Mouse (Mus musculus) liver, adult 10 weeks (tissue): ENCODE data around the gene Odf3. TPM values are rescaled to one million over a fixed set of nuclear protein-coding genes. Genes with fewer than 3 reads are reported as not detected.

ENCODE experiments used
- polyA plus RNA-seq: library from polyadenylated mRNA; stranded (reverse); fragments of 350-450 nt; fragmentation: Illumina TruSeq; extraction: RNeasy Lipid Tissue Mini Kit (QIAGEN cat#74804); gene quantifications from one replicate; pipeline ENCODE4 v1.2.3, GENCODE M21; 2014; ENCODE audit warnings: low read depth, low replicate concordance

Odf3 gene
- not detected for polyA plus RNA-seq

DNA sequence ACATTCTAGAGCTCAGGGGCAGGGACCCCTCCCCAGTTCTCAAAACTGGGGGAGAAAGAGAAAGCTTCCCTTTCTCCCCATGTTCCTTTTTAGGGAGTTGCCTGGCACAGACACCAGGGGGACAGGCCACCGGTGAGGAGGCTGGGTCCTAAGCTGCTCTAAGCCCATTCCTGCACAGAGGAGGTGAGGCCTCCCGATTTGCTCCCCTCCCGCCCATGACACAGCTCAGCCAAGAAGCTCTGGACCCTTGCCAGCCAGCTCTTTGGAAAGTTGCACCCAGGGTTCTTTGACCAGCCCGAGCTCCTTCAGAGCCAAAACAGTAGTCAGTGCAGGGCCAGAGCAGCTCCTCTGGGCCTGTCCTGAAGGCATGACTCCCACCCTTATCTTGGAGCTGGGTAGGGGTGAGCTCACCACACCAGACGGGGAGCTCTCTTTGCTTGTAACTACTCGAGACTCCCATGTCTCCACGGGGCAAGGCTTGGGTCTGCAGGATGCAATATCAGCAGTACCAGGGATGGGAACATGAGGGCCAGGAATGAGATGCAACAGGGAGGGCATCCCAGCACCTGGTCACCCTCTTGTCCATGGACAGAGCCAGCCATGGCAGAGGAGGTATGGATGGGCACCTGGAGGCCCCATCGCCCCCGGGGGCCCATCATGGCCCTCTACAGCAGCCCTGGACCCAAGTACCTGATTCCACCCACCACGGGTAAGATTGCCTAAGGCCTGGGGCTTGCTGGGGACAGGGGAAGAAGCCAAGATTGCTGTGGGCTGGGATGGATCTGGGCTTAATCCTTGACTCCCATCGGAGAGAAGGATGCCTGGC is at the start of gene Odf3:
Gene Odf3, plus strand, starts transcription at position 51 of the 826 bp plus-strand sequence.

DNA sequence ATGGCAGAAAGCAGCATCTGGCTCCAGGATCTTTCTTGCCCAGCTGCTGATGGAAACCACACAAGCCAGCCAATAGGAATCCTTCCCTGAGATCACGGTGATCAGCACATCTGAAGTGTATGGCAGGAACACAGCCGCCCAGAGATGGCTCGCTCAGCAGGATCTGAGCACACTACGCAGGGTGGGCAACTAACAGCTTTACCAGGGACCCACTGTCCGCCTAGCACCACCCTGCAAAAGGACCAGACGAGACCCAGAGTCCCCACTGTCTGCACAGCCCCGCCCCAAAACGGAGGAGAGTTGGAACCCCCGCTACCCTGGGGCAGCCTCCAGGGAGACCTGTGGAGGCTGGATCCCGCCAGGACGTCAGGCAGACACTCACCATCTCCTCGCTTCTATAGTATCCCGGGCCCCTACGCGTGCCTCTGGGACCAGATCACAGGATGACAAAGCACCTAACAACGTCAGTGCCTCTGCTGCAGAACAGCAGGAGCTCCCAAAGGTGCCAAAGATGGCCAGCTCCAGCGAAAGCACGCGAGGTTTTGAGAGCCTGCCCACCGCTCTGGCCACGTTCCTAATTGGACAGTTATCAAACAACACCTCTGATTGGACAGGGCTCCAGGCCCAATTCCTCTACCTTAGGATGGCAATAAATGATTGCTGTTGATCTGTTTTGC is 25.8 kb upstream of the Odf3 start, which contains the start of gene Zfp941:
Gene Zfp941, minus strand, starts transcription at position 526 of the 677 bp plus-strand sequence.

DNA sequence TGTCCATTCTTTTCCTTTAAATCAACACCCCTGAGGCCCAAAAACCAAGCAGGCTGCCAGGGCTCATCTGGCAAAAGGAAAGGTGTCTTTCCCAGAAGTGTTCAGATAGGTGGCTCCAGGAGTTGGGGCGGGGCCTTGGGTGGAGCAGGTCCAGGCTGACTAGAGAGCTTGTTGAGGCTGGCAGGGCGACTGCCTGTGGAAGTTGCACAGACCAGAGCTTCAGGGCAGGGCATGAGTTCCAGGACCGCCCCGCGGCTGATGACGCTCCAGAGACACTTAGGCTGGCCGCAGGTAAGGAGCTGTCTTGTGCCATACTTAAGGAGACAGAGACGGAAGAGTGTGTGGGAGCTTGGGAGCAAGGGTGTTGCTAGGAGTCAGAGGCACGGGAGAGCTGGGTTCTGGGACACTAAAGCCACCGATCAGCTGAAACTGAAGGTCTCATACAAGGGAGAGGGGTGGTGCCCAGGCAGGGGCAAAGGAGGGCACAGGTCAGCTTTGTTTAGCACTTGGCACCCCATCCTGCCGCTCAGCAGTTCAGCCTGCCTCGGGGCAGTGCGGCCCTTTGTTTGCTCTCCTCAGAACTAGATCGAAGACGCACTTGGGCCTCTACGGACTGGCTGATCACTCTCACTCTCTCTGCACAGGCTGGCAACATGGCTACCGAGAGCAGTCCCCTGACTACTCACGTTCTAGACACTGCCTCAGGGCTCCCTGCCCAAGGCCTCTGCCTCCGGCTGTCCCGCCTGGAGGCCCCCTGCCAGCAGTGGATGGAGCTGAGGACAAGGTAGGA is 12.4 kb upstream of the Odf3 start, which contains the start of gene Urah:
Gene Urah, plus strand, starts transcription at position 51 of the 790 bp plus-strand sequence.

DNA sequence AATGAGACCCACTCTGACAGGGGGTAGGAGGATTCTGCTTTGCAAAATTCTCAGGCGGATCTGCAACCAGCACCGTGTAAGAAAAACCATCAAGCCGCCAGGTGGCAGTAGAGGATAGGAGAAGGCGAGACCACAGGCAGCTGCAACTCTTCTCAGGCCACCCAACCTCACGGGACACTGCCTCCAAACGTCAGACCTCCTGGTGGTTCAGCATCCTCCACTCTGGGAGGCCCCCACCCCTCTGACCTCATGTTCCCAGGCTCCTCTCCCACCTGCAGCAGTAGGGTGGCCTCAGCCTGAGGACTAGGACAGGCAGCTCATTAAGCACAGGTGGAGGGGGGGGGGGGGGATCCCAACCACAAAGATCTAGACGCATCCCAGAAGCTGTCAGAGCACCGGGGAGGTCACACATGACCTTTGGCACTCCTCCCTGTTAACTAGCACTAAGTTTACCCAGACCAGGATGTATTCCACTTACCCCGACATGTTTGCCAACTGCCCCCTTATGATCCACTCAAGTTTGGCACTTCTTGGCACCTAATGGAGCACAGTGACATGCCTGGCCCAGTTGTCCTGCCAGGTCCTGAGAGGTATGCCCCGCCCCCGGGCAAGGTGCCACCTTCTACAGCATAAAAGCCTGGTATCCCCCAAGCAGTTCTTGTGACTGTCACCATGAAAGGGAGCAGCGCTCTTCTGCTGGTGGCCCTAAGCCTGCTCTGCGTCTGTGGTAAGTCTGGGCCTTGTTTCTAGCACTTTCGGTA is 2.5 kb upstream of the Odf3 start, which contains the start of gene Scgb1c1:
Gene Scgb1c1, plus strand, starts transcription at position 643 of the 761 bp plus-strand sequence.

DNA sequence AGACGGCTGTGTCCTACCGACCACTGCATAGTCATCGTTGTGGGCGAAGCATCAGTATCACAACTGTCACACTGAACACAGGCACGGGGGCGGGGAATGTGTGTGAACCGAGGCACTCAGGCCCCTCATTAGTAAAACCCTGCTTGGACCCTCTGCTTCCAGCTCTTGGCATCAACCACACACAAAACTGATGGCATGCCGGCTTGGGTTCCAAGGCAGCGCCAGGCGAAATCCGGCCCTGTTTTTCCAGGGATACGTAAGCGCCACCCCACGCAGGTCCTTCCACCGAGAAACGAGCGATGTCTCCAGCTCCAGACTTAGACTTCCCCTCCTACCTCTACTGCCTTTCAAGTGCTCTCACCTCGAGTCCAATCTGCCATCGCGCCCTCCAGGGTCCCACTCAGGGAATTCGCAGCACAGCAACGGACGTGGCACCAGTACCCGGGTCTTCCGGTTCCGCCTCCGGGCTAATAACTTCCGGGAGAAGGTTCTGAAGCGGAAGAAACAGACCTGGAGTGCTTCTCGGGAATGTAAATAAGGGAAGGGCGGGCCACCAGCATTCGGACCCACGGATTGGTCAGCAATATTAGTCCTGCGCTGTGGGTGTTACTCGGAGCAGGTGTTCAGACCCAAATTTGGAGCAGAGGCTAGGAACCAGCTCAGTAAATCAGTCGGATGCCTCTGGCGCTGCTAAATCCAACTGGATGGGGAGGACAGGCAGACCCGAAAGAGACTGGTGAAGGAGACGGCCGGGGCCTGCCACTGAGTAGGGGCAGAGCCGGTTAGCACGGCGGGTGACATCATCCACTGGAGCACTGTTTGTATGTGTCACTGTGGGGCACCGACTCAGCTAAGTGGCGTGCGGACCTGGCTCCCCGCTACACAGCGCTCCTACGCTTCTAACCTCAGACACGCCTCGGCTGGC is 8.5 kb downstream of the Odf3 start, which contains the start of gene Gm45785:
Gene Gm45785, minus strand, starts transcription at position 472 of the 925 bp plus-strand sequence.

DNA sequence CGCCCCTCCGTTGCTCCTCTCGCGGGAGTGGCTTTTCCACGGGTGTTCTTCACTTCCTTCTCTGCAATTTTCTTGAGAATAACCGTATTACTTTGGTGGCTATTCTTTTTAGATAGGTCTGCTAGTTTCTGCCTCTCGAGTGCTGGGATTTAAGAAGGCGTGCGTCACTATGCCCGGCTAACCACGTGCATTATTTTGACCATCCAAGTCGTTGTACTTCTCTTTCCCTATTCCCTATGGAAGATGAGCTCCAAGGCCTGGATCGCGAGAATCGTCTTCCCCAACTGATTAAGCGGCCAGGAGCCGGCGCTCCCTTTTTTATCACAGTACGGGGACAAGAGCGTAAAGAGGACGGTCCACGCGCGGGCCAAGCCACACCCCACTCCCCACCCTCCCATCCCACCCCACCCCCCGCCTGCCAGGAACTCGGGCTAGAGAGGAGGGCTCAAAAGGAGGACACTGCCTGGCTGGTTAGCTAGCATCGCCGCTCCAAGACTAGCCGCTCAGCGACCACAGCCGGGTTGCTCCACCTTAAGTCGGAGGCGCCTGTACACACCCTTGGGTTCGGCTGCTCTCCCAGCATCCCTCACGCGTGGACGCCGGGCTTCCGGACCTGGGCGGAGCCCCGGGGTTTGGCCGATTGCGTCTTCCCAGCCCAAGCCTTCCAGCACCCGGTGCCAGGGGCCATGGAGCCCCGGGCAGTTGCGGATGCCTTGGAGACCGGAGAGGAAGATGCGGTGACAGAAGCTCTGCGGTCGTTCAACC is 9.4 kb downstream of the Odf3 start, which contains the start of gene Ric8a:
Gene Ric8a, plus strand, starts transcription at position 173 of the 765 bp plus-strand sequence.

DNA sequence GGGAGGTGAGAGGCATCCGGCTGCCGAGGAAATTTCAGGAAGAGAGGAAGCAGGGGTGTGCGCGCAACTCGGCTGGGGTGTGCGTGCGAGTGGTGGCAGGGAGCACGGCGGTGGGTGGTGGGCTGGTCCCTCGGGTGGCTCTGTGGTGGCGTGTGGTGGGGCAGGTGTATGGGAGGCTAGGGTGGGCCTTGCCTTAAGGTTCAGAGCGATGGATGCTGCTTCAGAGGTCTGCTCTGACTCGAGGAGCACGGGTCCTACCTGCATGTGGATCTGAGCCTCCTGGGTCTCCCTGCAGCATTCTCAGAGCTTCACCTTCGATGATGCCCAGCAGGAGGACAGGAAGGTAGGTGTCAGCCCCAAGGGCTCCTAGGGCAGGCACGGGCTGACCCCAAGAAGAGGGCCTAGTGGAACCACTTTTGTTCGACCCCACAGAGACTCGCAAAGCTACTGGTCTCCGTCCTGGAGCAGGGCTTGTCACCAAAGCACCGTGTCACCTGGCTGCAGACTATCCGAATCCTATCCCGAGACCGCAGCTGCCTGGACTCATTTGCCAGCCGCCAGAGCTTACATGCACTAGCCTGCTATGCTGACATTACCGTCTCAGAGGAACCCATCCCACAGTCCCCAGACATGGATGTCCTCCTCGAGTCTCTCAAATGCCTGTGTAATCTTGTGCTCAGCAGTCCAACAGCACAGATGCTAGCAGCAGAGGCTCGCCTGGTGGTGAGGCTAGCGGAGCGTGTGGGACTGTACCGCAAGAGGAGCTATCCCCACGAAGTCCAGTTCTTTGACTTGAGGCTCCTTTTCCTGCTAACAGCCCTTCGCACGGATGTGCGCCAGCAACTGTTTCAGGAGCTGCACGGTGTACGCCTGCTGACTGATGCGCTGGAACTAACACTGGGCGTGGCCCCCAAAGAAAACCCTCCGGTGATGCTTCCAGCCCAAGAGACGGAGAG is 10.2 kb downstream of the Odf3 start, which contains the start of gene Bet1l:
Gene Bet1l, minus strand, starts transcription at position 28 of the 956 bp plus-strand sequence.

DNA sequence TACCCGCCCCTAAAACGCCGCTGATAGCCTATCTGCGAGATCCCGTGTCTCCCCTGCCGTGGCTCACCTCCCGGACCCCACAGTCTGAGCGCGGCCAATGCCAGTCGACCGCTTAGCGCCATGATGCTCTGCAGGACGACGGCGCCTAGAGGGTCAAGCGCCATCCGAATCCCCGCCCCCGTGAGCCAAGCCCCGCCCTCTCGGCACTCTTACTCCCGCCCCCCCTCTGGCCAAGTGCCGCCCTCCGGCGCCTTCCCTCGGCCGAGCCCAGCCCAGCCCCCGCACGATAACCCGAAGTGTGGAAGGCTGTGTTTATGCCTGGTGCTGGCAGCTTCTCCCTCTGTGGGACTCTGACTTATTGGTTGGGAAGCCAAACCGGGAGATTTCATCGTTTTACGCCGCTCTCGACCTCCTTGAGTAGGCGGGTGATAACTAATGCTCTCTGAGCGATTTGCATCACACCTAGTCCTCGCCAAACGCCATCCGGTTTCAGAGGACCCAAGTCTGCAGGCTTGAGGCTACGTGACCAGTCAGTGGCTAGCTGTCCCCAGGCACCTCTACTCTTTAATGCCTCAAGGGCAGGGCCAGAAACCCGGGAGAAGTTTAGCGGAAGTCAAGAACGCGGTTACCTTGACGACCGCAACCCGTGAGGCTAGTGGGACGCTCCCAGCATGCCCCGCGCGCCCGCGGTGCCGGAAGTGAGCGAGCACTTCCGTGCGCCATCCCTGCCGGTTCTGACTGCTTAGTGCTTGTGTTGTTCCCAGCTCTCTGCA is 34.3 kb downstream of the Odf3 start, which contains the start of the genes Psmd13 and Sirt3:
Gene Psmd13, plus strand, starts transcription at position 273 of the 773 bp plus-strand sequence.
Gene Sirt3, minus strand, starts transcription at position 614 of the 773 bp plus-strand sequence.

DNA sequence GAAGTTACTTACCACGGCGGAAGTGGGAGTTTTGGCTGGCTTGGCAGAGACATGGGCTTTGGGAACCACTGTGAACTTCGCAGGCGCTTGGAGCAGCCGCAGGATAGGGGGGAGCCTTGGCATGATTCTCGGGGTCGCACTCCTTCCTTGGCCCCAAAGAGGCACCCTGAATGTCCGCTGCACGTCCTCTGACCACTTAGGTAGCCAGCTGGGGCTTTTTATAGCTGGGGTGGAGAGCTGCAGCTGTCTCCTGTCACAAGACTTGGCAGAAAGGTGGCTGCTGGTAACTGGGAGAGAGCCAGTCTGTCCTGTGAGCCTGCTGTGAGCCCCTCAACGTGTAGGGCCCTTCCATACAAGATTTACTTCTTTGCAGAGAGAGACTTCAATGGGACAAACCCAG is 52.6 kb downstream of the Odf3 start, which contains the start of gene Cox8b:
Gene Cox8b, minus strand, starts transcription at position 227 of the 400 bp plus-strand sequence.

Other genes starting within 250 kb of the Odf3 start
- not detected for gene Olfr46, start 246.5 kb upstream of the Odf3 start, polyA plus RNA-seq
- not detected for gene Olfr61, start 218.8 kb upstream of the Odf3 start, polyA plus RNA-seq
- not detected for gene Olfr53, start 201.4 kb upstream of the Odf3 start, polyA plus RNA-seq
- not detected for gene Olfr539, start 187.9 kb upstream of the Odf3 start, polyA plus RNA-seq
- gene Olfr45, start 165.9 kb upstream of the Odf3 start, polyA plus RNA-seq: not detected
- gene Olfr541, start 150.5 kb upstream of the Odf3 start, polyA plus RNA-seq: not detected
- gene Cyp2e1, start 84.1 kb upstream of the Odf3 start, polyA plus RNA-seq: 9,740 TPM
- gene Syce1, start 60.0 kb upstream of the Odf3 start, polyA plus RNA-seq: not detected
- 0.66 TPM for gene Zfp941, start 25.6 kb upstream of the Odf3 start, polyA plus RNA-seq
- gene Urah, start 12.8 kb upstream of the Odf3 start, polyA plus RNA-seq: 287 TPM
- gene Scgb1c1, start 2.3 kb upstream of the Odf3 start, polyA plus RNA-seq: not detected
- gene Gm45785, start 8.5 kb downstream of the Odf3 start, polyA plus RNA-seq: not detected
- 4.3 TPM for gene Ric8a, start 9.2 kb downstream of the Odf3 start, polyA plus RNA-seq
- gene Bet1l, start 9.8 kb downstream of the Odf3 start, polyA plus RNA-seq: 1.4 TPM
- gene Psmd13, start 34.2 kb downstream of the Odf3 start, polyA plus RNA-seq: 89.2 TPM
- gene Sirt3, start 34.5 kb downstream of the Odf3 start, polyA plus RNA-seq: 15.2 TPM
- gene Cox8b, start 52.6 kb downstream of the Odf3 start, polyA plus RNA-seq: not detected
- 20.5 TPM for gene Nlrp6, start 73.1 kb downstream of the Odf3 start, polyA plus RNA-seq
- gene Pgghg, start 93.6 kb downstream of the Odf3 start, polyA plus RNA-seq: 2.3 TPM
- gene Ifitm5, start 102.5 kb downstream of the Odf3 start, polyA plus RNA-seq: not detected
- not detected for gene Gm45717, start 108.1 kb downstream of the Odf3 start, polyA plus RNA-seq
- 135 TPM for gene Ifitm2, start 108.2 kb downstream of the Odf3 start, polyA plus RNA-seq
- 4.2 TPM for gene Ifitm1, start 119.4 kb downstream of the Odf3 start, polyA plus RNA-seq
- 163 TPM for gene Ifitm3, start 163.0 kb downstream of the Odf3 start, polyA plus RNA-seq
- 2.6 TPM for gene Ifitm6, start 170.1 kb downstream of the Odf3 start, polyA plus RNA-seq
- not detected for gene Gm17387, start 181.3 kb downstream of the Odf3 start, polyA plus RNA-seq
- not detected for gene B4galnt4, start 213.3 kb downstream of the Odf3 start, polyA plus RNA-seq
- gene Pkp3, start 230.4 kb downstream of the Odf3 start, polyA plus RNA-seq: not detected